Mouse (Mus musculus): Measurements from ENCODE around the gene Armh1. TPM values are rescaled to one million over a fixed set of nuclear protein-coding genes. Genes with fewer than 3 reads are reported as not detected.
A peak's percentile ranks its signal among the peaks of the same experiment; 100 is the strongest.
"Not testable (repeated sequence)": the region's sequence is repeated elsewhere in the genome, so short reads cannot be mapped to it uniquely, and the experiment has no call there.

Gene Armh1
- polyA plus RNA-seq, 1 experiment from 2014 or later: 0.15 TPM

- Histone ChIP-seq H3K9me3 (ENCODE audit: control insufficient read depth, low read length) (peaks cover 10% of the 10 kb centered on the region), H3K4me2 (replicated peaks; ENCODE audit: low read depth, low read length) (no peak overlapping the region), H3K36me3 (ENCODE audit: control insufficient read depth, insufficient read depth, low read length) (peaks cover 59% of the 10 kb centered on the region), H3K4me3 (ENCODE audit: low read length) (no peak overlapping the region), H3K27ac (ENCODE audit: low read depth, low read length) (no peak overlapping the region), H3K27me3 (ENCODE audit: control insufficient read depth, insufficient read depth, low read length) (peaks cover under 1% of the 10 kb centered on the region; the same call in 1 of the 2 replicates), H3K4me1 (ENCODE audit: control insufficient read depth, insufficient read depth, low read length) (peaks cover 32% of the 10 kb centered on the region), H3K9ac (ENCODE audit: low read depth, low read length) (no peak overlapping the region)
- 89% methylated on average over 4 of the region's 4 CpGs for WGBS
- ATAC-seq (ENCODE audit: low FRiP score, low TSS enrichment): no peak
Measured at GRCm38 (mm10) chr4:117274720-117275119, 22.8 kb upstream of the Armh1 start.

DNA sequence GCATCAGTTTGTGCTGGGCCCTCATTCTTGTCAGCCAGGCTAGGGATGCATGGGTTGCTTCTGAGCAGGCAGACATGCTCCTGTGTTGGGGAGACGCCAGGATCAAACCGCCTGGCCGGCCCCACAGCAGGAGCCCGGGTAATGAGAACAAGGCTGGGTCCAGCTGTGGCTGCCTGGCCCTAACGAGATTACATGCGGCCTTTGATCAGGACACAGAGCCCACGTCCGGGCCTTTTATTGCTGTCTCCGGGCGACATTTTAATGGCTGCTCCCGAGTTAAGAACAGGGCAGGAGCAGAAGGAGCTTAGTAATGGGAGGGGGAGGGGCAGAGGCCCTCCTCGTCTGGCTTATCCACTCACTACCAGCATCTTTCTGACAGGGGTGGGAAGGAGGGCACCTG, 20.5 kb upstream of the Armh1 start:
- Histone ChIP-seq H3K36me3 (ENCODE audit: control insufficient read depth, insufficient read depth, low read length) (peaks cover 48% of the 10 kb centered on the region), H3K4me2 (replicated peaks; ENCODE audit: low read depth, low read length) (no peak overlapping the region), H3K27me3 (ENCODE audit: control insufficient read depth, insufficient read depth, low read length) (peaks cover 7% of the 10 kb centered on the region; the same call in 1 of the 2 replicates), H3K4me3 (ENCODE audit: low read length) (no peak overlapping the region), H3K9me3 (ENCODE audit: control insufficient read depth, low read length) (peaks cover 10% of the 10 kb centered on the region), H3K27ac (ENCODE audit: low read depth, low read length) (no peak overlapping the region), H3K4me1 (ENCODE audit: control insufficient read depth, insufficient read depth, low read length) (peaks cover 22% of the 10 kb centered on the region), H3K9ac (ENCODE audit: low read depth, low read length) (no peak overlapping the region)
- WGBS: 16% methylated on average over 12 of the region's 12 CpGs
- ATAC-seq (ENCODE audit: low FRiP score, low TSS enrichment): peak; percentile 25

DNA sequence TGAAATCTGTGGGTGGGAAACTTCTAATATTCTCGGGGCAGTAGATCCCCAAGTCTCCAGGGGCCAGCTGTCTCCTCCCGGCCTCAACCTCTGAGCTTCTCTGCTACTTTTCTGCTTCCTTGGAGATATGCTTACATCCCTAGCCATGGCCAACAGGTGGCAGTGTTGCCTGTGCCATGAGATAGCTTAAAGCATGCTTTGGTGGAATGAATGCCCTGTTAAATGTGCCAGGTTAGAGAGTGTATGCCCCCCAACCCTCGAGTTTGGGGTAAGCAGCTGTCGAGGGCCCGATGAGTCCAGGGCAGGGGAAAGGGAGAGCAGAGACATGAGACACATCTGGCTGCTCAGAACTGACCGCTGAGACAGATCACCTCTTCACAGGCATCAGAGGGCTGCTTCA, 18.4 kb upstream of the Armh1 start:
- H3K4me1 ChIP-seq (ENCODE audit: control insufficient read depth, insufficient read depth, low read length): peaks cover 4% of the 10 kb centered on the region; the same call in 1 of the 2 replicates
- no peak overlapping the region for H3K4me2 ChIP-seq (replicated peaks; ENCODE audit: low read depth, low read length)
- peaks cover 32% of the 10 kb centered on the region for H3K36me3 ChIP-seq (ENCODE audit: control insufficient read depth, insufficient read depth, low read length)
- WGBS: 9% methylated on average over 6 of the region's 6 CpGs
- peaks cover 7% of the 10 kb centered on the region; the same call in 1 of the 2 replicates for H3K27me3 ChIP-seq (ENCODE audit: control insufficient read depth, insufficient read depth, low read length)
- peak; percentile 28; the same call in 1 of the 2 replicates for ATAC-seq (ENCODE audit: low FRiP score, low TSS enrichment)
- H3K4me3 ChIP-seq (ENCODE audit: low read length): no peak overlapping the region
- H3K27ac ChIP-seq (ENCODE audit: low read depth, low read length): no peak overlapping the region
- H3K9ac ChIP-seq (ENCODE audit: low read depth, low read length): no peak overlapping the region
- peaks cover 10% of the 10 kb centered on the region for H3K9me3 ChIP-seq (ENCODE audit: control insufficient read depth, low read length)

GRCm38 (mm10) chr4:117267831-117268437, 16.0 kb upstream of the Armh1 start:
- WGBS: 85% methylated on average over 25 of the region's 25 CpGs
- peaks cover 13% of the 10 kb centered on the region for H3K36me3 ChIP-seq (ENCODE audit: control insufficient read depth, insufficient read depth, low read length)
- no peak overlapping the region for H3K4me3 ChIP-seq (ENCODE audit: low read length)
- H3K27me3 ChIP-seq (ENCODE audit: control insufficient read depth, insufficient read depth, low read length): peaks cover 7% of the 10 kb centered on the region; the same call in 1 of the 2 replicates
- H3K9ac ChIP-seq (ENCODE audit: low read depth, low read length): no peak overlapping the region
- H3K4me2 ChIP-seq (replicated peaks; ENCODE audit: low read depth, low read length): no peak overlapping the region
- H3K9me3 ChIP-seq (ENCODE audit: control insufficient read depth, low read length): no peaks in the 10 kb centered on the region
- no peak overlapping the region for H3K27ac ChIP-seq (ENCODE audit: low read depth, low read length)
- peaks cover 4% of the 10 kb centered on the region; the same call in 1 of the 2 replicates for H3K4me1 ChIP-seq (ENCODE audit: control insufficient read depth, insufficient read depth, low read length)
- no peak for ATAC-seq (ENCODE audit: low FRiP score, low TSS enrichment)

DNA sequence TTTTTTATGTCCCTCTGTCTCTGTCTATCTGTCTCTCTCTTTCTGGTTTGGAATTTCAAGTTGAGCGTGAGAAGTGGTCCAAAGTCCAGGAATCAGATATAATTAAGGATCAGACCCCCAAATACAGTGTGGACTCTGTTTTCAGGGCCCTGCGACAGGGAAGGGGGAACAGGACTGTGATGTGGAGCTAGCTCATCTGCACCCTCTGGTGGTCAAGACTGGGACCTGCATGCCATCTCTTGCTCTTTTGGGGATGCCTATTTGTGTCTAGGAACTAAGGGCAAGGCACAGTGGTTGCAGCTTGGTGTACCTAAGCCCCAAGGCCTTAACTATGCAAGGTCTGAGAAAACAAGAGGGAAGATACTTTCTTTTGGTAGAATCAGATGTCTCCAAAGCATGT, 15.4 kb upstream of the Armh1 start:
- WGBS: 5% methylated on average over 2 of the region's 2 CpGs
- no peak overlapping the region for H3K4me2 ChIP-seq (replicated peaks; ENCODE audit: low read depth, low read length)
- H3K4me1 ChIP-seq (ENCODE audit: control insufficient read depth, insufficient read depth, low read length): peaks cover 4% of the 10 kb centered on the region
- H3K9me3 ChIP-seq (ENCODE audit: control insufficient read depth, low read length): no peaks in the 10 kb centered on the region
- no peak for ATAC-seq (ENCODE audit: low FRiP score, low TSS enrichment)
- H3K36me3 ChIP-seq (ENCODE audit: control insufficient read depth, insufficient read depth, low read length): peaks cover 9% of the 10 kb centered on the region
- H3K4me3 ChIP-seq (ENCODE audit: low read length): no peak overlapping the region
- no peak overlapping the region for H3K9ac ChIP-seq (ENCODE audit: low read depth, low read length)
- H3K27ac ChIP-seq (ENCODE audit: low read depth, low read length): no peak overlapping the region
- H3K27me3 ChIP-seq (ENCODE audit: control insufficient read depth, insufficient read depth, low read length): peaks cover 7% of the 10 kb centered on the region; the same call in 1 of the 2 replicates

- no peak overlapping the region for H3K27ac ChIP-seq (ENCODE audit: low read depth, low read length)
- no peaks in the 10 kb centered on the region for H3K36me3 ChIP-seq (ENCODE audit: control insufficient read depth, insufficient read depth, low read length)
- WGBS: 56% methylated on average over 8 of the region's 8 CpGs
- H3K9me3 ChIP-seq (ENCODE audit: control insufficient read depth, low read length): no peaks in the 10 kb centered on the region
- H3K9ac ChIP-seq (ENCODE audit: low read depth, low read length): no peak overlapping the region
- H3K4me1 ChIP-seq (ENCODE audit: control insufficient read depth, insufficient read depth, low read length): peaks cover 6% of the 10 kb centered on the region
- H3K4me3 ChIP-seq (ENCODE audit: low read length): no peak overlapping the region
- 0 out of 2 replicates have a peak, but pooled peaks cover 2% of the 10 kb centered on the region for H3K27me3 ChIP-seq (ENCODE audit: control insufficient read depth, insufficient read depth, low read length)
- no peak for ATAC-seq (ENCODE audit: low FRiP score, low TSS enrichment)
- H3K4me2 ChIP-seq (replicated peaks; ENCODE audit: low read depth, low read length): no peak overlapping the region
Measured at GRCm38 (mm10) chr4:117262987-117263386, 11.1 kb upstream of the Armh1 start.

DNA sequence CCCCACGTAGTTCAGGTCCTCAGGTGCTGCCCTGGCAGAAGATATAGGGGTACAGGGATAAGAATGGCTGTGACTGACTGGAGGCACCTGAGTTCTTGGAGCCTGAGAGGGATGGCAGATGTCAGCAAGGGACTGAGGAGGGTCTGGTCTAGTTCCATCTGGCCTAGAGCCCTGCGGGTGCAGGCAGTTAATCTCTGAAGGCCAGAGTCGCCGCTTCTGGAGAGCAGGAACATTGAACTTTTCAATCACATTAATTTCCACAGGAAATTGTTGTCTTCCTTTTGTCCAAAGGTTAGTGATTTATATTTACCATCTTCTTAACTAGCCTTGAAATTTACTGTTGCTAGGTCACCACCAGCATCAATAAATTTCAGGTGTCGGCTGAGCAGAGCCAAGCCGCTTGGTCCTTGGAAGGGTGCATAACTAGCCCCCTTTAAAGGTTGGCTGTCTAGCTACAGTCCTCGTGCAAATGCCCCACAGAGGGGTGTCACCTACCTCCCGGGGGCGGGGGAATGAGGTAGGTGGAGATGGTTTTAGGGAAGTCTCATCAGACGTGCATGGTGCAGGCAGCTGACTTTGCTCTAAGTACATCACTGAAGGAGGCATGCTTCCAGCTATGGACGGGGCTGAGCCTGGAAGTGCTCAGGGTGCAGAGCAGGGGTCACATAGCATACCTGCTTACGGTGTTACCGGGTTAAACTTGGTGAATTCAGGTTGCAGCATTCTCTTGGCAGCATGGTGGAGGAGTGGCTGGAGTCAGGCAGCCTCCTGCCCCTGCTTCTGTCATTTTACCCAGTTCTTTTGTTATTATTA, 10.4 kb upstream of the Armh1 start:
- Histone ChIP-seq H3K9ac (ENCODE audit: low read depth, low read length) (no peak overlapping the region), H3K4me2 (replicated peaks; ENCODE audit: low read depth, low read length) (no peak overlapping the region), H3K27me3 (ENCODE audit: control insufficient read depth, insufficient read depth, low read length) (no peaks in the 10 kb centered on the region), H3K9me3 (ENCODE audit: control insufficient read depth, low read length) (no peaks in the 10 kb centered on the region), H3K4me3 (ENCODE audit: low read length) (no peak overlapping the region), H3K36me3 (ENCODE audit: control insufficient read depth, insufficient read depth, low read length) (no peaks in the 10 kb centered on the region), H3K4me1 (ENCODE audit: control insufficient read depth, insufficient read depth, low read length) (peaks cover 6% of the 10 kb centered on the region), H3K27ac (ENCODE audit: low read depth, low read length) (no peak overlapping the region)
- peak; percentile 53; the same call in 1 of the 2 replicates for ATAC-seq (ENCODE audit: low FRiP score, low TSS enrichment)
- 19% methylated on average over 13 of the region's 13 CpGs for WGBS

DNA sequence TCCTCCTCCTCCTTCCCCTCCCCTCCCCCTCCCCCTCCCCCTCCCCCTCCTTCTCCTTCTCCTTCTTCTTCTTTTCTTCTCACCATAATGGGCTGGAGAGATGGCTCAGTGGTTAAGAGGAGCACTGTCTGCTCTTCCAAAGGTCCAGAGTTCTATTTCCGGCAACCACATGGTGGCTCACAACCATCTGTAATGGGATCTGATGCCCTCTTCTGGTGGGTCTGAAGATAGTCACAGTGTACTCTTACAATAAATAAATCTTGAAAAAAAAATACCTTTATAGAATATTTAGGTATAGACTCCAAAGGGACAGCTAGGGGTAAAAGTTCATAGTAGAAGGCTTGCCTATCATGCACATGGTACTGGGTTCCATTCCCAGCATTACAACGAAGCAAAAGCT, 9.3 kb upstream of the Armh1 start:
- 91% methylated on average over 2 of the region's 2 CpGs for WGBS
- Histone ChIP-seq H3K9ac (ENCODE audit: low read depth, low read length) (no peak overlapping the region), H3K4me2 (replicated peaks; ENCODE audit: low read depth, low read length) (no peak overlapping the region), H3K9me3 (ENCODE audit: control insufficient read depth, low read length) (no peaks in the 10 kb centered on the region), H3K27ac (ENCODE audit: low read depth, low read length) (no peak overlapping the region), H3K4me3 (ENCODE audit: low read length) (no peak overlapping the region), H3K36me3 (ENCODE audit: control insufficient read depth, insufficient read depth, low read length) (no peaks in the 10 kb centered on the region), H3K27me3 (ENCODE audit: control insufficient read depth, insufficient read depth, low read length) (no peaks in the 10 kb centered on the region), H3K4me1 (ENCODE audit: control insufficient read depth, insufficient read depth, low read length) (peaks cover 6% of the 10 kb centered on the region)
- ATAC-seq (ENCODE audit: low FRiP score, low TSS enrichment): no peak

DNA sequence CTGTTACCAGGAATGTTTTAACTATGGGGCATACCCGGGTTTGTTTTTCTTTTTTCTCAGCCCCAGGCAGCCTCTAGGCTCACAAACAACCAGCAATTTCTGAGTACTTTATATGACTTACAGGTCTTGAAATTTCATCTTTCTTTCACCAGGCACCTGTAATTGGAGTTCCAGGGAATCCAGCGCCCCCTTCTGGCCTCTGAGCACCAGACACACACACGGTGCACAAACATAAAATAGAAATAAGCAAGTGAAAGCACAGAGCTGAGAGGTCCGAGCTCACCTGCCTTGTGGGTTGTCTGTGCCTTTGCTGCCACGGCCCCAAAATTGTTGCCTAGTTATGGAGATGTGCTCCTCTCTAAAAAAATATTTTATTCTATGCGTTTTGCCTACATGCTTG, 8.0 kb upstream of the Armh1 start:
- not testable (repeated sequence) for H3K9ac ChIP-seq (ENCODE audit: low read depth, low read length); H3K4me3 ChIP-seq (ENCODE audit: low read length); H3K9me3 ChIP-seq (ENCODE audit: control insufficient read depth, low read length); H3K36me3 ChIP-seq (ENCODE audit: control insufficient read depth, insufficient read depth, low read length); ATAC-seq (ENCODE audit: low FRiP score, low TSS enrichment); H3K27me3 ChIP-seq (ENCODE audit: control insufficient read depth, insufficient read depth, low read length); H3K4me1 ChIP-seq (ENCODE audit: control insufficient read depth, insufficient read depth, low read length); H3K4me2 ChIP-seq (replicated peaks; ENCODE audit: low read depth, low read length); H3K27ac ChIP-seq (ENCODE audit: low read depth, low read length)
- 74% methylated on average over 6 of the region's 6 CpGs for WGBS
